Mouse (Mus musculus) urinary bladder, postnatal 14 days (tissue): ENCODE measurements around the gene Sp2.

Experiments
- DNase-seq: peaks from one replicate; pipeline ENCODE4 v3.0.0; 2021; ENCODE audit warnings: low spot score

Gene Sp2

DNA sequence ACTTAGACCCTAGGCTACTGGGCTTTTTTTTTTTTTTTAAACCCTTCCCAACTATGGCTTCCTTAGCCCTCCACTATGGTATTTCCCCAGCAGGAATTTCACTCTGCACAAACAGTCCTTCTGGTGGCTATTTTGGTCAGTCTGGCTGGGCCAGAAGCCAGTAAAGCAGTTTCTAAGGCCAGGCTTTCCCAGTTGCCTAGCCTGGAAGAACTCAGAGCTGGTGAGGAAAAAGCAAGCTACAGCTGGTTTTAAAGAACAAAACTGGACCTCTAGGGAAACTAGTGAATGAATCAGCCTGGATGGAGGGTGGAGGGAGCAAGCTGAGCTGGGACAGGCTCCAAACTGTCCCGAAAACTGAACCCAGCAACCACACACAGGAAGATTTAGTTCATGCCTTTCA, 13.0 kb downstream of the Sp2 start:
- peak; percentile 60 for DNase-seq

DNA sequence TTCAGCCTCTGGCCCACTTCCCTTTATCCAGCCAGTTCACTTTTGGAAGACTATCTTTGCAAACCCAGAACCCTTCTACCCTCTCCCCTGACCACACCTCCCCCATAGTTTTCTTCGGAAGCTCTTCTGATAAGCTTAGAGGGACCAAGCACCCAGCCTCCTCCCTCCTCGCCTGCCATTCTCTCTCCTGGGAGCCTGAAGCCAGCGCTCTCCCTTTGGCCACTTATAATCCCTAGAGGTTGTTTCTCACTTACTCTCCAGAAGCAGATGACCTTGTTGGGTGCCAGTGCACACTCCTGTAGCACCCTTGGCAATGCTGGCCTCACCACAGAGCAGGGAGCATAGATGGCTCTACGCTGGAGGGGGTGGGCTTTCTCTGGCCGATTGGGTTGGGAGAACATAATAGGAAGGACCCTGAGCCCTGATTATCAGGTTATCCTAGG, 13.5 kb downstream of the Sp2 start:
- DNase-seq: no peak

DNA sequence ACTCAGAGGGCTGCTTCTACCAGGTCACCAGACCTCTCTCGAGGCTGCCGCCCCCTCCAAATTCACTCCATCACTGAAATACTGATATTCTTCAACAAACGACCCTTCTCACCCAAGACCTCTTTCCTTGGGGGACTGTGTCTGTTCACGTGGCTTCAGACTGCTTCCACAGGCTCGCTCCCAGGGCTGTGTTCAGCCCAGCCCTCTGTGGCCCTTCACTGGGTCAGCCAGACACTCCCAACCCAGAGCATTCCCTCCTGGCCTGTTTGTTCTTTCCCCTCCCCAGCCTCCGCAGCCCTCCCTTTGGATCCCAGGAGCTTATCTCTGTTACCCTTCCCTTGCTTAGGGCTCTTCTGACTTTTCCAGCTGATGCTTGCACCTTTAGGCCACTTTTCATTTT, 14.3 kb downstream of the Sp2 start:
- DNase-seq: no peak

DNA sequence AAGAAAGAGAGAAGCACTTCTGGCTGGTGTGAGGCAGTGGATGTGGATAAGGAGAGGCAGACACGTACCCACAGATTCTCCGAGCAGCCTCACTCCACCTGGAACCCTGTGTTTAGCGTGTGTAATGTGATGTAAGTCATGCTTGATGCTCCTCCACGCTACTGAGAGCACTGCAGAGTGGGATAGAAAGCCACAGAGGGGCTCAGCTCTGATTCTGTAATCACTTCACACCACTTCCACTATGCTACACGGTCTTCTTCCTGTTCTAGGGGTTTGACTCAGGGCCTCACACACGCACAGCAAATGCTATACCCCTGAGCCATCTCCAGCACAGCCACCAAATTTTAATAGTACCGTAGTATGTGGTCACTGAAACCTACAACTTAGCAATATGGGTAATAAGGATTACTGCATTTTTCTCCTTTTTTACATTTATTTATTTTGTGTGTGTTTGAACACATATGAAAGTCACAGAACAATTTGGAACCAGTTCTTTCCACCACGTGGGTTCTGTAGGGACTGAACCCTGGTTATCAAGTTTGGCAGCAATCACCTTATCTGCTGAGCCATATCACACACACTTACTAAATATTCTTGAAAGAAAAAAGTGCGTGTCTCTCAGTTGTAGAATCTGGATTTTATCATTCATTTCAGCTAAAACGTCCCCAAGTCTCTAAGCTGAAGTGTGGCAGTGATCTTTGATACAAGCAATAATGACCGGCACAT, 15.1 kb downstream of the Sp2 start:
- no peak for DNase-seq

DNA sequence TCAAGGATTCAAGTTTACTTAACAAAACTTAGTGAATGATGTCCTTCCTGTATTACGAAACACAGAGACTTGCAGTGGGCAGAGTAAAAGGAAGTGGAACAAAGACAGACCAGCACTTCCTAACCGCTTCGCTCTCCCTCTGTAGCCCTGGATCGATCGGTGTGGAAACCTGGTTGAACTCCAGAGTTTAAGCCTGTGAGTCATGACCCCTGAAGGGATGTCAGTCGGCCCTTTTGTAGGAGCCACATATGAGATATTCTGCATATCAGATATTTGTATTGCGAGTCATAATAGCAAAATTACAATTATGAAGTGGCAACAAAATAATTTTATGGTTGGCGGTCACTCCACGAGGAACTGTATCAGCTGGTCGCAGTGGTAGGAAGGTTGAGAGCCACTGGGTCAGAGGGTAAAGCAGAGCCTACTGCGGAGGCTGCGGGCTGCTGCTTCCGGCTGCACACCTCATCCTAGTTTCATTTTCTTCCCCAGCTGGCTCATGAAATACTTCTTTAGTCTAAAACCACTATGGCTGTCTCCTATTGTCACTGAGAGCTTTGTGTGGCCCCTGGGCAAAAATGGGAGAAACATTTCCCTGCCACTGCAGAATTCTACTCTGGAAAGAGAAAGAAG, 15.7 kb downstream of the Sp2 start:
- DNase-seq: no peak

DNA sequence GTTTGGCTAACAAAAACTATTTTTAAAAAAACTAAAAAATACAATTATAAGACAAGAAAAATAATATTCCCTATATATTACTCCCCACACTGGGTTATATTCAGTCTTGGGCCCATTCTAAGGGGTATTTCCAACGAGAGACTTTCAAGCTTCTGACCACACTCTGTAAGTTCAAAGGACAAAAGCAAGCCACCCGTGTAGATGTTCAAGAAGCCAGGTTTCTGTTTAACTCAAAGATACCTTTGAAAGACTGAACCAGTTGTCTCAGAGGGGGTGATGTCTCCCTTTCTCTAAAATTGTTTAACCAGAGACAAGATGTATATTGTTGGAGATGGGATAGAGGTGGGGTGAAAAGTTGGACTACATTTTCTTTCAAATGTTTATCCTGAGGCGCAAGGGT, 16.6 kb downstream of the Sp2 start:
- no peak for DNase-seq

DNA sequence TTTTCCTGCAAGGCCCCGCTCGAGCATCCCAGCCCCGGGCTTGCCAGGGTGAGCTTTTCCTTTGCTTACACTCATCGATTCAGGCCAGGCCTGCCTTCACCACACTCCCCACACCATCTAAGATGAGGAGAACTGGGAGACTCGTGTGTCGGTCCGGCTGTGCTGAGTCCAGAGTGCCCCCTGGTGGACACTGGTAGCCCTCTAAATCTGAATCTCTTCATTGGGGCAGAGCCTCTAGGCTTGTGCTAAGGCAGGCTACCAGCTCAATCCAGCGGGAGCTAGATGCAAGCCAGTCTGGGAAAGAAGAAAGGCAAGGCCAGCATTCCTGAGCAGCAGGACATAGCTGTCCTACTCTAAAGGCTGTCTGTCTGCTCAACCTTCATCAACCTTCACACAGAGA, 19.2 kb downstream of the Sp2 start:
- peak; percentile 93 for DNase-seq

DNA sequence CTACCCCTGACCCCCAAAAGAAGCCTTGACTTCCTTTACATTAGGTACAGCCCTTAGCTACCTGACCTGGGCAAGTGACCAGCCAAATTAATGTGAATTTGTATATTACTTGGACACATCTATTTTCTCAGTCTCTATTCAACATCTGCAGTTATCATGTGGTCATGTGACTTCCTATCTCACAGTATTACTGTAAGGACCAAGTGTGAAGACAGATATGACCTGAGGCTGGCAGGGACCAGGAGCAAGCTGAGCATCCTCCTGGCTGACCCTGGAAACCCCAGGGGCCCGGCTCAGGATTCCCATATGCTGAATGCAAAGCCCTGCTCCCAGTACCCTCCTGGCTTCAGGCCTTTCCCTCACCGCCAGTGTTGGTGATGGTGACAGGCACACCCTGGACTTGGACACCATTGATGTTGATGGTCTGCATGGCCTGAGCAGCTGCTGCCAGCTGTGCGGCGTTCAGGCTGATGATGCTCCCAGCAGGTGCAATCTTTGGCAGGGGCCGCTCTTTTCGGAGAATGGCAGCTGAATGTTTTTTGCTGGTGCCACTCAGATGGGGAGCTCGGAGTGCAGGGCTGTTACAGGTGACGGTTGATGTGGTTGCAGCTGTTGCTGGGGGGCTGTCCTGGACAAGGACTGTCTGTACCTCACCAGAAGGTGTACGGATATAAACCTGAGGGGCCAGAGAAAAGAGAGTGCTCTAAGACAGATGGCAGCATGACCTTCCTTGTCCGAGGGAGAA, 25.5 kb downstream of the Sp2 start:
- DNase-seq: no peak

DNA sequence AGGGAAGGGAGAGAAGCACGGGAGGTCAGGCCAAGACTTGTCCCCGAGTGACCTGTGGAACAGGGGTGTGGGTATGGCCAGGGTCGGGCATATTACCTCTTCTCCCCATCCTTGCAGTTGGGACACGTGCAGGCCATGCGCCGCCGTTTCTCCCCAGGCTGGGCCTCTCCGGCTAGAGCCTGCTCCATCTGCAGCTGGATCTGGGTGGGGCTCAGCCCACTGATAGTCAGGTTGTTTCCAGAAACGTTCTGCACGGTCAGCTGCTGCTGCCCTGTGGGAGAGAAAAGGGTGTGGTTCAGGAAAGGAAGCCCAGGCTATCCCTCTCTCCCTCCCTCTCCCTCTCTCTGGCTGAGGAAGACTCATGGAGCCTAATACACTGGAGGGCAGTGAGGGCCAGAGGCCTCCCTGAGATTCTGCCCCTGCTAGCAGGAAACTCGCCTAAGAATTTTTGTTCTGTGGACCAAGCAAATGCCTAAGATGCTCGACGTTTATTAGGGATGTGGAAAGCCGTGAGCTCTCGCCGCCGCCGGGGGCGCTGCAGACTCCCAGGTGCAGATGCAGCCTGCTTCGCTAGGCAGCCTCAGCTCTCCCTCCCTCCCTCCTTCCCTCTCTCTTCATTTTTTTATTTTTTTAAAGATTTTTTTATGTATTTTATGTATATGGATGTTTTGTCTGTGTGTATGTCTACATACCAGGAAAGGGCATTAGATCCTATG, 26.6 kb downstream of the Sp2 start:
- no peak for DNase-seq

DNA sequence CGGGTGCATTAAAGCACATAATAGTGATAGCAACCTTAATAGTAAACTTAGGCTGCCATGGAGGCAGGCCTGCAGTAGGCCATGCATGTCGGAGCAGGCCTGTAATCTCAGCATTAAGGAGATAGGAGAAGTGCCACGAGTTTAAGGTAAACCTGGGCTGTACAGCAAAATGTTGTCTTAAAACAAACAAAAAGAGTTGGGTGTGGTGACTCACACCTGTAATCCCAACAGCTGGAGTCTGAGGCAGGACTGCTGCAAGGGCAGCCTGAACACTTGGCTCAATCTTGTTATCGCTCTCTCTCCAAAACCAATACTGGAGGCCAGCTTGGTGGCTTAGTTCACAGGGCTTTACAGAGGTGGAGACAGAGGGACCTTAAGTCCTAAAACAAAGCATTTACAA, 27.7 kb downstream of the Sp2 start:
- no peak for DNase-seq

DNA sequence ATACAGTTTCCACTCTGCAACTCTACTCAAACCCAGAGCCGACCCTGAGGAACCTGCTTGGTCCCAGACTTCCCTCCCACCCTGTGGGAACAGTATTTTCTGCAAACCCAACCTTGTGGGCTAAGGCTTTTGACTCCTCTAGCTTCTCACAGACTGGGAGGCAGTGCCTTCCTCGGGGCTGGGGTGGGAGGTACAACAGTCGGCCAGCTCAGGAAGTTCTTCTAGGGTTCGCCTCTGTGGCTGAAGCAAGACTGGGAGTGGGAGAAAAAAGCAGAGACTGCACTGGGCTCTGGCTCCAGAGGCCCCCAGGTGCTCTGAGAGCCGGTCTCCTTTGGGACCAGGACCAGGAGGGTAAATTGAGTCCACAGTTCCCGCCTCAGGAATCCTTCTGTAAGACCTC, 29.9 kb downstream of the Sp2 start:
- no peak for DNase-seq

DNA sequence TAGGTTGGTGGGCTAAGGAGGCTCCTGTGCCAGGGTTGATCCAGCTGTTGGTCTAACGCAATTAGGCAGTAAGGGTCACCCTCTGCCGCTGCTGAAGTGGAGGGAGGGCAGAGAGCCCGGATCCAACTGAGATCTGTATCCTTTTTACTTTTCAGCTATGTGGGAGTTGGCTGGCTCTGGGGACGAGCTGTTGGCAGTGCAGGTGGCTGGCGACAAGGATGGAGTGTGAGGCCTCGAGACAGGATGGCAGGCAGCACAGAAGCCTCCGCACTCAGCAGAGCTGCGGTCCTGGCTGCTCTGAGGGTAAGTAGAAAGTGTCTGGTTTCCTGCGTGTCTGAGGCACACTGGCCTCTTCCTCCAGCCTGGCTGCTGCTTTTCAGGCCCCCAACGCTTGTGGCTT, 30.3 kb downstream of the Sp2 start:
- DNase-seq: no peak

DNA sequence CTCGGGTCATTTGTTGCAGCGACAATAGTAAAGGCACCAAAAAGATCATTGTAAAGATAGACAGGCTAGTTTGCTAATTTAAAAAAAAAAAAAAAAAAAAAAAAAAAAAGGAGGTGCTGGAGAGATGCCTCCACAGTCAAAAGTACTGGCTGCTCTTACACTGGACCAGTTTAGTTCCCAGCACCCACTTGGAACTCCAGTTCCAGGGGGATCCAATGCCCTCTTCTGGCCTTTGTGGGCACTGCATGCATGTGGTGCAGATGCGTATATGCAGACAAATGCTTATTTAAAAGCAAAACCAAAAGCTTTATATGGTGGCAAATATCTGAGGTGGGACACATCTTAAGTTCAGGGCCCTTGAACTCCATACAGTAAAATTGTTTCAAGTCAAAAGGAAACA, 32.0 kb downstream of the Sp2 start:
- DNase-seq: no peak

DNA sequence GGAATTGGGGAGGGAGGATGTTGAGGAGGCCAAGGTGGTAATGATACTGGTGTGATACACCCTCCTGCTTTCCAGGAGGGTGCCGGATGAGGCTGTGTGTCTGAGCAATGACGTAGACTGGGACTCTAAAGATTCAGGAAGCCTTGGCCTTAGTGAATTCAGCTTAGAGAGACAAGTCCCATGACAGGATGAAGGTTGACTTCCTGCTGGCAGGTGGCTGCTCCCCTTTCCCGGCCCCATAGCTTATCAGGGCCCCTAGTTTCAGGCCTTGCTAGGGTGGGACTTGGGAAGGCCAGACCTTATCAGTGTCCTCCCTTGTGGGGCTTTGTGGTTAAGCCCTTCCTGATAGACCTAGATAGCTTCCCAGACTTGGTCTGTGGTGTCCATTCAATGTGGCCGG, 34.9 kb downstream of the Sp2 start:
- DNase-seq: no peak

DNA sequence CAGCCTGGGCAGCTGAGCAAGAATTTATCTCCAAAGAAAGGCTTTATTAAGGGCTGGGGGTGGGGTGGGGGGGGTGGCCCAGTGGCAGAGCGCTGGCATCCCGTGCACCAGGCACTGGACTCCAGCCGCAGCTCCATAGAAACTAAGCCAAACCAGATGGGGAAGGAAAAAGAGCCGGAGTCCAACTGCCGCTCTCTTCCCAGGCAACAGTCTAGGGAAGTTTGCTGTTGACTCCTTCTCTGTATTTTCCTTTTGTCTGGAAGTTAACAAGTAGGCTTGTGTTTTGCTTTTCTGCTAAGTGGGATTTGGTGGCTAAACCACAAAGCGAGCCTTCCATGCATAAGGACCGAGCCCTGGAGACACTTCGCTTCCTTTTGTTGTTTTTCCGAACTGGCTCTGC, 36.3 kb downstream of the Sp2 start:
- no peak for DNase-seq

DNA sequence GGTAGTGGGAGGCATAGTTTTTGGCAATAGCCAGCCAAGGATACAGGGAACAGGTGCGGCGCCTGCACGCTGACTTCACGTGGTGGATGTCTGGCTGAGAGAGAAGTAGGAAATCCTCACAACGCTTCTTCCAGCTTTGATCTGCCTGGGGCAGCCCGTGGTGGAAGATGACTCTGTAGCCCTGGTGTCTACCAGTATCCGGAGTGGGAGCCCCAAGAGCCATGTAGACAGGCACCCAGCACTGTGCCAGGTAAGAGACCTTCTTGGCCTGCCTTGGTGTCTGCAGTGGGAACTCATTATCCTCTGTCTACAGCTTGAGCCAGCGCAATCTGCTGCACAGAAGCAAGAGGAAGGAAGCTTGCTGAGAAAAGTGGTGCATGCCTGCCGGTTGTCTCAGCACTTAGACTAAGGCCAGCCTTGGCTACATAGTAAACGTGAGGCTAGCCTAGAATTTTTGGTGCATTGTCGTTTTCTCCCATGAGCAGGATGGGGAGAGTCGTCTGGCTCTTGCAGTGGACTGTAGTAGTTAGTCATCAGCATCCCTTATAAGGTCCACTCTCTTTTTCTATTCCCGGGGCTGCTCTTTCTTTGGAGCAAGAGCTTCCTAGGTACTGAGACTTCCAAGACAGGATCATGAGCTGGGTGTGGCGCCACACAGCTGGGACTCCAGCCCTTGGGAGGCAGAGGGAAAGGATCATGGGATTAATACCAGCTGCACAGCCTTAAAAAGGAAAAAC, 37.7 kb downstream of the Sp2 start:
- no peak for DNase-seq

DNA sequence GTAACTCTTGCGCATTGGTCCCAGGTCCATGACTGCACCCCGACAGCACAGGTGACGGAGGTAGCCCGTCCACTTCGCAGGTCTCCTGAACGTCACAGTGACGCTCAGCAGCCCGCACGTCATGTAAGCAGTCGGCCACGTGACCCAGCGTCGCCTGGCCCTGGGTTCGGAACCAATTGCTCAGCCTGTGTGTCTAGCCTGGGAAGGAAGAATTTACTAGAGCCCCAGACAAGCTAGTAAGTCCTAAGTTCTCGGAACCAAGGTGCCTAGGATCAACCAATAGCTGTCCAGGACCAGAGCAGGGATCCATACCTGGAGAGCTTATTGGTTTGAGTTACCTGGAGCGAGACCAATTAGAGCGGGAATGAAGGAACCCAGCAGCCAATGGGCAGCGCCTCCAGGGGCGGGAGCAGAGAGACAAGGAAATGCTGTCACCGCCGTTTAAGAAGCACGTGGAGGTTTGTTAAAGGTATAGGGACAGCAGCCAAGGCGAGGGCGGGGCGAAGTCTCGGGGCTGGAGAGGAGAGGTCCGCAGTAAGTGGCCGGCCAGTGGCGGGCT, 38.9 kb downstream of the Sp2 start, which contains the start of gene Pnpo:
TSS of gene Pnpo (minus strand) at position 241 of the 559 bp plus-strand sequence.
- DNase-seq: peak; percentile 91

DNA sequence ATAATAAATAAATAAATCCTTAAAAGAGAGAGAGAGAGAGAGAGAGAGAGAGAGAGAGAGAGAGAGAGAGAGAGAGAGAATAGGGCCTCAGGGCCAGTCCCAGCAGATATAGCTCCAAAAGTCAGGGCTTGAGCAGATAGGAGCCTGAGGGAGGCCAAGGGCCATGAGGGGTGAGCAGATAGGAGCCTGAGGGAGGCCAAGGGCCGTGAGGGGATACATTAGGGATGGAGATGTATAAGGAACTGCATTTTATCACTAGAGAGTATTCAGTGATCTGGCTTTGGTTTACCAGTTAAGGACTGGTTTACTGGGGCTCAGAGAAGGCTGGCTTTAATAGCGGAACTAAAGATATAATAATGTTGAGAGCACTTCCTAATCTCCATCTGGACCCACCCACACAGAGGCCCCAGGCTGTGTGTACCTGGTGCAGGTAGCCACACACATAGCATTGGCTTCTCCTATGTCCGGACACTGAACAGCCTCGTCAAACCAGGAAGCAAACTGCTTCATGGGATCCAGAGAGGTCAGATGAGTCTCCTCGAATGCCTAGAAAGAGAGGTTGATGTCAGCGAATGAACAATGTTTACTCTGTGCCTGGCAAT, 40.7 kb downstream of the Sp2 start:
- DNase-seq: no peak

DNA sequence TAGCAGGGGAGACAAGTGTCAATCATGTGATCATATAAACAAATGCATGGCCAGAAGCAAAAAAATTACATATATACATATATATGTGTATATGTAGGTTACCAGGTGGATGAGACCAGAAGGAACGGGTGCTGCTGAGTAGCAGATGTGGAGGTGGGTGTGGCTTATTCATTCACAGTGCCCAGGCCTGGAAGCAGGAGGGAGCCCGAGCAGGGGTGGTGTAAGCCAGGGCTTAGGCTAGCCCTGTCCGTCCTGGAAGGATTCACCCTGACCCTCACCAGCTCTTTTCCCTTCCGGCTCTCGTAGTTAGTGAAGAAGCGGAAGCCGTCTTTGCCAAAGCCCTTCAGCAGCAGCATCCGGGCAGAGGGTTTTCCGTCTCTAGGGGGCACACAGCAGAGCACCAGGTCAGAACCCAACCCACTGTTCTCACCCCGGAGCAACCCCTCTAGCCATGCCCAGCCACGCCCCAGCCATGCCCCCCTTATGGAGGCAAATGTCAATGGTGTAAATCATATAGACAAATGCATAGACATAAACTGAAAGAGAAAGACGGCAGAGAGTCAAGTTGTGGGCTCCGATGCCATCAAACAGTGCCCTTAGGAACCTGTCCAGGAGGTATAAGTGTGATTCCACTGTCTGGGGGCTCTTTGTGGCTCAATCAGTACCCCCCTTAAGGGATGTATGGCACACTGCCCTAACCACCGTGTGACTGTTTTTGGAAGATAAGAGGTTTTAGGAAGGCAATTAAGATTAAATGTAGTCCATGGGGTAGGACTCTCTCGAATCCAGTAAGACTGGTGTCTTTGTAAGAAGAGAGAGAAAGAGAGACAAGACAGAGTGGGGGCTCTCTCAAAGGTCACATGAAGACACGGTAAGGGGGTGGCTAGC, 41.9 kb downstream of the Sp2 start:
- DNase-seq: no peak

DNA sequence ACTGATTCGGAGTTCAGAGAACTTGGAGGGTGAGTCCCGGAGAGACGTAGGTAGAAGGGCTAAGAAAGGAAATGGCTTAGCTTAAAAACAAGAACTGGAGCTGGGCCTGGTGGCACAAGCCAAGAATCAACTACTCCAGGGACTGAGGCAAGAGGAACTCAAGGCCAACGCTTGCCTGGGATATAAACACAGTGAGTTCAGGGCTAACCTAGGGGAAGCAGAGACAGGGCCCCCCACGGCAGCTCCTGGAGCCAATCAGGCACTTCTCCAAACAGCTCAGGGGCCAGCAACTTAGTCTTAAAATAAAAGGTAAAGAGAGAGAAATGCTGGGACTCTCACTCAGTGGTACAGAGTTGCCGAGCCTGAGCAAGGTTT, 44.3 kb downstream of the Sp2 start:
- no peak for DNase-seq
